Mouse (Mus musculus): ENCODE data around the gene Dock4.

The Dock4 gene

DNA sequence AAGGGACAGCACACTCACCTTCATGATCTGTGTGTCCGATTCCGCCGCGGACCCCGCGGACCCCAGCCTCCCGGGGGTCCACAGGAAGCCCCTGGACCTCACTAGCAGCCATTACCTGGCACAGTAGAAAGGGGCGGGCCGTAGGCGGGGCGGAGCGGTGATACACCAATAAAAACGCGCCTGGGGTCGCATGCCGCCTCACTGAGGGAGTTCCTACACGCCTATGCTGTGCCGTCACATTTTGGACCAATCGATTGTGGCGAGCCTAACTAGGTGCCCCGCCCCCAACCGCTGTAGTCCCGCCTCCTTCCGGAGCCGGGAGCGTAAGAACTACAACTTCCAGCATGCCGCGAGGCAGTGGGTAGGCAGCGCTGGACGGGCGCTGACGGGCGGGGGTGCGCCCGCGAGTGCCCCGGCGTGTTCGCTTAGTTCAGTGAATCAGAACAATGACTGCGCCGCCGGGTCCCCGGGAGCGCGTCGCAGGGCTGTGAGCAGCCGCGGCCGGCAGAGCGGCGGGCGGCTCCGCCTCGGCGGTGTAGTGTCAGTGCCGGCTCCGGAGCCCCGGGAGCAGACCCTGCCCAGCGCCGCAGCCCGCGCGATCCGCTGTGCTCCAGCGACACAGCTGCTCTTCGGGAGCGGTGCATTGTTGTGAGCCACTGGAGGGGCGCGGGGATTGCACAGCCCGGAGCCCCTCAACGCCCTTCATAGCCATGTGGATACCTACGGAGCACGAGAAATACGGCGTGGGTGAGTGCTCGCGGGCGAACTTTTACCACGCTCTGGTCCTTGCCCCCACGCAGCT, at the start of gene Dock4, which contains the start of gene Zfp277:
Gene Dock4 (plus strand): TSS at position 305 of the 802 bp plus-strand sequence.
Gene Zfp277 (minus strand): TSS at position 255 of the 802 bp plus-strand sequence.
- DNase-seq (ENCODE audit: low read depth): peak; percentile 99

DNA sequence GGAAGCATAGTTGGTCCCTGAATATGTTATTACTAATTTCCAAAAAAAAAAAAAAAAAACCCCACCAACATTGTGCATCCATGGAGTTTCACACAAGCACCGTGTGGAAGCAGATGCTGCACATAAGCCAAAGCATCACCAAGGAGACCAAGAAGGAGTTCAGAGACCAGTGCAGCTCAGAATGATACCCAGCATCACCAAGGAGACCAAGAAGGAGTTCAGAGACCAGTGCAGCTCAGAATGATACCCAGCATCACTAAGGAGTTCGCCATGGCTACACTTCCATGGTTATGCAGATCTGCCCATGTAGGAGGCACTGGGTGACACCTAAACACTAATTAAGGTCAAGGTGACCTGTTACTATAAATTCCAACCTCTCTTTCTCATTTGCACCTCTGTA, 46.8 kb upstream of the Dock4 start:
- DNase-seq (ENCODE audit: low read depth): no peak

DNA sequence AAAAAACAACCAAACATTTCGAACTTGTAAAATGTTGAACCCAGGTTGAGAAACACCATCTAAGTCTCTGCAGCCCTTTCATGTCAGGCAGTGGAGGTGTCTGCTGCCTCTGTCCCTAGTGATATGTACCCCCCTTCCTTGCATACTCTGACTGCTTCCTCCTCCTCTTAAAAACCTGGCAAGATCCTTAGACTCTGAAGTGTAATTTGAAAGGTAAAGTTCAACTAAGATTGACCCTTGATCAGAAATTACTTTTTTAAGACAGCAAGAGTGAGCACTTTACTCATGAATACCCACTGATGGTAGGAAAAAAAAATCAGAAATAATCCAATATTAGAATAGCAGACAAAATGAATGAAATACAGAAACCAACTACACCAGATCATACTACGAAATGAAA, 46.4 kb upstream of the Dock4 start:
- no peak for DNase-seq (ENCODE audit: low read depth)

DNA sequence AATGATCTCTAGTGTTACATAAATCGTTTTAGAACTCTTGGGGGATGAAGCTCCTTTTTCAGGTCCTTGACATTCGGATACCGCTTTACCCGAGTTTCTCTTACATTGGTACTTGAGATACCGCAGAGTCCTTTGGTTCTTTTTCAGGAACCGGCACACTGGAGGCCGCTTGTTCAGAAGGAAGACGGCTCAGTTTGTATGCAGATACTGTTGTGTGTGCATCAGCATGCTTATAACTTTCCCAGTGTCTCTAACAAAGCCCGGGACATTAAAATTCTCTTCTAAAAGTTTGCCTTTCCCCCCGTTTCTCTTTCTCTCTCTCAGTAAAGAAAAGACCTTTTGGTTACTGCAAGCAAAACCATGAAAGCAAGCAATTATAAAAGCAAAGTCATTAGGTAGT, 45.9 kb upstream of the Dock4 start:
- no peak for DNase-seq (ENCODE audit: low read depth)

DNA sequence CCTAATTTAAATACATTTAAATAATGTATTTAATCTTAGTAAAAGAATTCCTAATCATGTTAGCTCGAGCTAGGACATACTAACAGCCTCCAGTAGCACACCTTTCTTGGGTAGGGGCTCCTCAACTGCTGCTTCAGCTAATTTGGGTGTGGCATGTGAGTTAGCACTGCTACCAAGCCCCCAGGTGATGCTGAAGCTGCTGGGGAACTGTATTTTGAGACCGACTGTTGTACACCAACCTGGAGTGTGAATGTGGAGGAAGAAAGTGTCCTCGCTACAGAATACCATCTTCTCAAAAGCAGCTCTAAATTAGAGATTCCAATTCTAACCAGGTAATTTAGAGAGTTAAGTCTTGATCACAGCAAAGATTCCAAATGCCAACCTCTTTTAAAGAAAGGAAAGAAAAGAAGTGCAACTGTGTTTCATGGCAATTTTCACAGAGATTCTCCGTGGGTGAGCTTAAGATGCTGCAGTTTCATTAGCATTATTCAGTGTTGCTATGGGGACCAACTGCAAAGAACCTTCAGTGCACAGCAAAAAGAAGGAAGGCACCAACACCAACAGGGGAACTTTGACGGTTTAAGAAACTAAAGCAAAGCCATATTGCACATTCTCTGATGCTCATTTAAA, 31.0 kb upstream of the Dock4 start:
- DNase-seq (ENCODE audit: low read depth): no peak

DNA sequence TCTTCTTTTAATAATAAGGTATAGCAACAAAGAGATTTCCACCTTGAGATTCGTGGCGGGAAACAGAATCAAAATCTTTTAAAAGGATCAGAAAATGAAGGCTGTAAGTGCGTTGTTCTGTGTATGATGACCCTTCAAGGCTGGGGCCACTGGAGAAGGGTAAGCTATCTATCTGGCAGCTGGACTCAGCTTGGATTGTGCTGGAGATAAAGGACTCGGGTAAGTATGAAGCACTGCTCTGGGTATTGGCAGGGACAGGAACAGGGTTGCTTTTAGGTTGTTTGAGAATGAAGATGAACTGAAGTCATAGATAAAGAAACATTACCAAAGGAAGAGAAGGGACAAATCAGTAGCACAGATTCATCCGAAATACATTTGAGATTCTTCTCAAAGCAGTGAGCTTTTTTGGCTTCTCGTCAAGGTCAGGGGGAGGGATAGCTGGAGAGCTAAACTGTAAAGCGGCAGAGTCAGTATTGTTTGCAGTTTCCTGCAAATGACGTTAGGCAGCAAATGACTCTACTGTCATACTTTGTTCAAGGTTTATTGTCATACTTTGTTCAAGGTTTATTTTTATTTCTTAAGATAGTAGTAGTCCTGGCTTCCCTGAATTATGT, 30.3 kb upstream of the Dock4 start:
- DNase-seq (ENCODE audit: low read depth): no peak

DNA sequence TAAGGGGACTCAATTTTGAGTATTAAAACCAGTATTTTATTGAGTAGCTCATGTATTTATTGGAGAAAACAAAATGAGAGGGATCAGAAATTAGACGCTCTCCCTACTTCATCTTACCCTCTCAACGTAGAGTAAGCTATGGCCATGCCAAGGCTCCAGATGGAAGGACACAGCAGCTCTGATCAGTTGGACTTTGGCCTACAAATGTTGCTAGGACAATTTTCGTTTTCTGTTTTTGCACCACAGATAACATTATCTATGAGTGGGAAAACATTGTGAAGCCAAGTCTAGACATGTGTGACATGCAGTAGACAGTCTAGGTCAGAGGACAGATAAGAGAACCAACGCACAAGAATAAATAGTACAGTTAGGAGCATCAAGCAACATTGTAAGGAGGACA, 28.5 kb upstream of the Dock4 start:
- DNase-seq (ENCODE audit: low read depth): no peak

DNA sequence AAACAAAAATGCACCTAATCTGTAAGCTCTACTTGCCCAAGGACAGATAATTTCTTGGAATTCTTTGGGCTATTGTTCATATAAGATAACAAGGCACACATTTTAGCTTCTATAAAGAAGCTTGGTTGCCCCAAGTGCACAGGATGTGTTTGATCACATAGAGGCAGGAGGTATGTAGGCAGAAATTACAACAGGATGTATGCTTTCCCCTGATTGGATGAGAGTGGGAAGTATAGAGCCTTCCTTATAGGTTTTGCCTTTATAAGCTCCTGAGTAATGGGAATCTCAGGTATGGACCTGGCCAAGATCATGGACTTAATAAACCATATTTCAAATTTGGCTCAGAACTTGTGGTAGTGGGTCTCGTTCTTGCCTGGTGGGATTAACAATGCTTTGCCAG, 20.8 kb upstream of the Dock4 start:
- DNase-seq (ENCODE audit: low read depth): no peak

DNA sequence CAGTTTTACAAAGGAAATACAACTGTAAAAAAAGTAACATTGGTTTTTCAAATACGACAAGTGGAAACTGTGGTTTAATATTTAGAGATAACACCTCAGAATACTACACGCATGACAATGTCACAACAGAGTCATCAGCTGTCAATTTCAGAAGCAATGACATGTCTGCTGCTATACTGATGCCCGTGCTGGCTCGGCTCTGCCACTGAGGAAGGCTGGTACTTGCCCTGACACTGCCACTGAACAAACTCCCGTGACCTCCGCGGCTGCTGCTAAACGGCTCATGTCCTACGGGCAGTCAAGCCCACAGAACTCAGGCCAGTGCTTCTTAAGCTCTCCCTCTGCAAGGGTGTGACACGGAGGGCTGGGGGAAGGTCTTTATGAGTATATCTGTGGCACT, 18.1 kb upstream of the Dock4 start:
- peak; percentile 33 for DNase-seq (ENCODE audit: low read depth)

DNA sequence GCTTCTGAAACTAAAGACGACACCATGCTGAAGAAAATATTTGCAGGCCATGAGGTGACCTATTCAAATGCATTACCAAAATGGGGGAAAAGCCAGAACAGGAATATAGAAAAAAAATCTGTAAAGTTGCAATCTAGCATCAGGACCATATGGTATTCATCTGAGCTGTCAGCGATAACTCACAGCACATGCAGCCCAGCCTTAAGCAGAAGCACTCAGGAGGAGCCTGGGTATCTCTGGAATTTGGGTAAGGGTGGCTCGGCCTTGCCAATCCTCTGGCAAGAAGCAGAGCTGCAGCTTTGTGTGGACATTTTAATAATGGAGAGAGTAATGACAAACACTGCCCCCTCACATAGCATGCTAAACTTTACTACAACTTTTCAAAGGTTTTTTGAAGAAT, 15.8 kb upstream of the Dock4 start:
- DNase-seq (ENCODE audit: low read depth): no peak

DNA sequence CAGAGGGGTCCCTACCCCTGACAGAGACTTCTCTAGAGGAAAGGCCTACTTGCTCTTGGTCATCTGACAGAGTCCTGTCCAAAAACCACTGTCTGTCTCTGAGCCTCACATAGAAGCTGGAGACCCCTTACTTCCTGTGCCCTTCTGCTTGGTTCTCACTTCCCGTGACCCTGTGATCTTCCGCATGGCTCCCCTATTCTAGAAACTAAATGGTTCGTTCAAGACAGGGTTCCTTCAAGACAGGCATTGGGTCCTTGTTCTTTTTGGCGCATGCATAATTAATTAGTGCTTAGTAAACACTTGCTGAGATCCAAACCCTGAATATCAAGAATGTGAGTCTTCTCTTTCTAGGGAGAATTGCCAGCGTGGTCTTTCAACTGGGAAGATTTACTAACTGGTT, 14.7 kb upstream of the Dock4 start:
- no peak for DNase-seq (ENCODE audit: low read depth)

DNA sequence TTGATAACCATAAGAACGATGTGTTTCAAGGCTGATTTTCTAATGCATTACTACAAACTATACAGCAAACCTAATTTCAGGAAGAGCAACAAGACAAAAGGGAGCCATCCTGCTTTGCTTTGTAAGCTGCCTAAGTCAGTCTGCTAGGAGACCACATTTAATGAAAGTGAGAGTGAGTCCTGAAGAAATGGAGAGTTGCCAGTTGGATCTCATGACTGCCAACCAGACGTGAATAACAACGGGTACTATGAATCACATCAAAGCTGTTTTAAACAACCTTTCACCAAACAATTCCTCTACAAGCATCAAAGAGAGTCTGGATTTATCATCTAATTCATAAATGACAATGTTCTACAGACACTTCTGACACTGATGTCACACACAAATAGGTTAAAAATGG, 11.7 kb upstream of the Dock4 start:
- DNase-seq (ENCODE audit: low read depth): no peak

DNA sequence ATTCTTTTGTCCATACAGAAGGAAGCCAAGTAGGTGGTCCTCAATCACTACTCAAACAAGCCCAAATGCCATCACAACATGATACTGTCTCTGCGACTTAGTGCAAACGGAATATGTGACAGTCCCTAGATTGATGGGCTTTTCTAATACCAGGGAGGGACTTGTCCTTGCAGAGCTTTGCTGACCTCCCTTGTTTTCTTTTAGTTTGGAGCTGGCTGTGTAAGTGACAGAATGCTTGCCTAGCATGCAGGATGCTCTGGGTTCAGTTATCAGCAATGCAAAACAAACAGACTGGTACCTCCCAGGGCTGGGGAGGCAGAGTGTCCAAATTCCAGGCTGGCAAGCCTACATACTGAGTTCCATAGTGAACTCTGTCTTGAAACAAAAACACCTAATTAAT, 7.7 kb upstream of the Dock4 start:
- DNase-seq (ENCODE audit: low read depth): no peak

DNA sequence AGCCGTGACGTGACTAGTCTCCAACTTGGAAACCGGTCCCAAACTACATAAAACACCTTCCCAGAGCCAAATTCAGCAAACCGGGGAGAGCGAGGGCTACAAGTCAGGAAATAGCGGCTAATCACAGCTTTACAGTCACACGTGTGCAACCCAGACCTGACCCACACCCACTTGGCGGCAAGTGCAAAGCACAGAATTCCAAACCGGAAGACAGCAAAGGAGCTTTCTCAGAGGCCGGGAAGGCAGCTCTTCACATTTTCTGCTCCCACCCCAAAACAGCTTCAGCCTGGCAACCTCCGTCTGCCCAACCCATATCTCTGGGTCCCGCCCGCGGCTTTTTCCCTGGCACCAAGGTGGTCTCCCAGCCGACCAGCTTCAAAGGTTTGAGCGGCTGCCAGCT, 546 bp upstream of the Dock4 start:
- no peak for DNase-seq (ENCODE audit: low read depth)

DNA sequence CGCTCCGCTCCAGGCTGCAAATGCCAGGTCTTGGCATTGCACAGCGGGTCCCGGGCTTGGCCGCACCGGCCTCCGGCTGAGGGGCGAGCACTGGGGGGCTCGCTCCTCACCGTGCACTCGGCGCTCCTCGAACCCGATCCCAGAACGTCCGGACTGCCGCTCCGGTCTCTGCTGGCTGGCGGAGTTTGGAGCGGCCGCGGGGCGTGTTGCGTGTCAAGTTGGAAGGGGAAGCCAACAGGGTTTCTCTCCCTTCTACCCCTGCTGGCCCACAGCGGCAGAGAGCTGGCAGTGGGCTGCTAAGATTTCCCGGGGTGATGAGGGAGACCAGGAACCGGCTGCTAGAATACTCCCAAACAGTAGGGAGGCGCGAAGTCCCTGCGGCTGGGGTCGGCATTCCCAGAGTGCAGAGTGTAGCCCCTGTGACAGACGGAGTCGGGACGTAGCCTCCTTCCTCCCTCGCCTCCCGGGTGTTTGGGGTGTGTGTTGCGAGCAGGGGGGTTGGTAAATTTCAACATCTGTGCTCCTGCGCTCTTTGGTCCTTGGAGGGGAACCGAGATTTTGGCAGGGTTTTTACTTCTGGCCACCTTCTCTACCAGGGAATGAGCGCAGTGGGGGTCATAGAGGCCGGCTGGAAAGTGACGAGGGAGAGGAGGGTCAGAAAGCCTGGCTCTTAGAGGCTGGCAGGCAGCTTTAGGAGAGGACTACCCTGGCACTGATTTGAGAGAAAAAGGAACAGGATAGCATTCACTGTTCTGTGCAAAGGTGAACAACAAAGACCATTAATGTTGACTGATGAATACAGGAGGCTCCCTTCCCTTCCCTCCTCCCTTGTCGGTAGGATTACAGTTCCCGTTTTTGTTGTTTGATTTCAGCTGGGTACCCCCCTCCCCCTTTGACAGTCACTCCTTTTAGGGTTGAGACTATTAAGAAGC, 964 bp downstream of the Dock4 start:
- DNase-seq (ENCODE audit: low read depth): peak; percentile 28

DNA sequence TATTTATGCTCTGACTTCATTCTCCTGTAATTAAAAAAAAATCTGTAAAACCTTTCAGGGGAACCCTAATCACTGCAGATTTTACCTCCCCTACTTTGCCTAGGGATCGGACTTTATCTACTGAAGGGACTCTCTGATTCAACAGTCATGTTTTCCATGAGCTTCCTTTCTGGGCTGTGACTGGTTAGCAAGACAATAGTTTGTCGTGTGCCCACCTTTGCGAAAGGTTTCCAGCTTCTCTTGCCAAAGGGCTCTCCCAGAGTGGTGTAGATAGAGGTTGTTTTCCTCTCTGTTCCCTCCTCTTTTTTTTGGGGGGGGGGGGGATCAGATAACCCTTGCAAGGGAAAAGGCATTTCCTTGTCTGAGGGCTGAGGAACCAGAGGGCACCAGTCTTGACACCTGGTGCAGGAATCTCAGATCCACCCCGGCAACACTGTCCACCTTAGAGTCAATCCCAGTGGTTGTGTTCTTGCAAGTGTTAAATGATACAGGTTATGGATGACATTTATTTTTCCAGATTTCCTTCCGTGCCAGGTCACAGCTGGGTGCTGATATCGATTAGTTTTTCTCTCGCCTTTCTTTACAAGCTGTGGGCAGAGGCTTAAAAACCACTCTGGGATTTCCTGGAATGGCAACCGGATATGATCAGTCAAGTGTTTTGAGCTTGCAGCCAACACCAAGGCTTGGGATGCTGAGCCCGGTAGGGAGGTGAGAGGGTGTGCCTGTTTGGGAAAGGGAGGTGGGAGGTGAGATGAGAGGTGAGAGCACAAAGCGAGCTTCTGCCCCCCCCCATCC, 2.0 kb downstream of the Dock4 start:
- no peak for DNase-seq (ENCODE audit: low read depth)

DNA sequence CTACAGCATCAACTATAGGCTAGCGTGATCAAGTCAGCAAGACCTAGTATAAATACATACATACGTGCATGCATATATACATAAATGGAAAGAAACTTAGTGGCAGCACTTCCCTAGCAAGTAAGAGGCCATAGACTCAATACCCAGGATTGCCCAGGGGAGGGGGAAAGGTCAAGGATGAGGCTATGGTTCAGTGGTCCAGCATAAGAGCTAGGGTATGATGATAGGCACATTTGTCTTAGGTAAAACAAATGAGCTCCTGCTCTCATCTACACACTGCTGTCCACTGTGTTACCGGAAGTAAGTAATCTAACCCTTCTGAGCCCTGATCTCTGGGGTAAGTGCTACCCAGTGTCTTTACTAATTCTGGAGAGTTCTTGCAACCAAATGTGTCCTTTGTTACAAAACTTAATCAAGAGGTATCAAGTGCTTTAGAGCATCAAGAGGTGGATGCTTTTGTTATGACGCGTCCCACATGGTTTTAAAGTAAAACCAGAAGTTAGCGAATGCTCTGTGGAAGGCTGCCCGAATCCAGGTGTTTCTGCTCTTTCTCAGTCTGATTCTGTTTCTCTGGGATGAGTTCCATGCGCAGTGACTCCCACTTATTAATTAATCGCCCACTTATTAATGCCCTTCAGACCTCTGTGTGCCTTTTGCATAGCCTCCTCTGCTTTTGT, 3.5 kb downstream of the Dock4 start:
- DNase-seq (ENCODE audit: low read depth): no peak

DNA sequence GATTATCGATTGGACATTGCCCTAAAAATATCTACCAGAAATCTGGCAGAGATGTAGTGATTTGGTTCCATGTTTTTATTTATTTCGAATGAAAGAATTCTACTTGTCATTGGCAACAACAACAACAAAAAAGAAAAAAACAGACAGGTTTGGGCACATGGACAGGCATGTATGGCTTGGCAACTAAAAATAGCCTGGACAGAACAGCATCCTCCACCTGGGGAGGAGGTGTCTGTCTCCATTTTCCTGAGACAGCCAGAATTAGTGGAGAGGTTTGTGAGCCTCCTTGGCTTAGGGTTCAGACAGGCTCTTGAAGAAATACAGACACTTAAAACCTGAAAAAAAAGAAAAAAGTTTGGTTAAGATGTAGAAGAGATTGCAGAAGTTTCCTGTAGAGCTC, 10.8 kb downstream of the Dock4 start:
- DNase-seq (ENCODE audit: low read depth): no peak

DNA sequence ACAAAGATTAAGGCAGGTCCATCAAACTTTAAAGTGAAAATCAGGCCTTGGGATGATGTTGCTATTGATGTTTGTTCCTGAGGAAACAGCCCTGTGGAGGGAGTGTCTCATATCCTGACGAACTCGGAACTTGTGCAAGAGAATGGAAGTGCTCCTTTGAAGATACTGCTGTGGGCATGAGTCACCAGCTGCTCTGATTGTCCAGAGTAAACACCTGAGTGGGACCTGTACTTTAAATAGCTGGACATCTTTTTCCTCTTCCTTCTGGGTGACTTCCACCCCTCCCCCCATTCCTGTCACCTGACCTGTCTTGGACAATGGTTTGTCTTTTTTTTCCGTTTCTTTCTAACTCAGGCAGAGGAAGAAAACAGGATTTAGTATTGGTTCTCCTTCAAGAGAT, 13.2 kb downstream of the Dock4 start:
- DNase-seq (ENCODE audit: low read depth): peak; percentile 85

DNA sequence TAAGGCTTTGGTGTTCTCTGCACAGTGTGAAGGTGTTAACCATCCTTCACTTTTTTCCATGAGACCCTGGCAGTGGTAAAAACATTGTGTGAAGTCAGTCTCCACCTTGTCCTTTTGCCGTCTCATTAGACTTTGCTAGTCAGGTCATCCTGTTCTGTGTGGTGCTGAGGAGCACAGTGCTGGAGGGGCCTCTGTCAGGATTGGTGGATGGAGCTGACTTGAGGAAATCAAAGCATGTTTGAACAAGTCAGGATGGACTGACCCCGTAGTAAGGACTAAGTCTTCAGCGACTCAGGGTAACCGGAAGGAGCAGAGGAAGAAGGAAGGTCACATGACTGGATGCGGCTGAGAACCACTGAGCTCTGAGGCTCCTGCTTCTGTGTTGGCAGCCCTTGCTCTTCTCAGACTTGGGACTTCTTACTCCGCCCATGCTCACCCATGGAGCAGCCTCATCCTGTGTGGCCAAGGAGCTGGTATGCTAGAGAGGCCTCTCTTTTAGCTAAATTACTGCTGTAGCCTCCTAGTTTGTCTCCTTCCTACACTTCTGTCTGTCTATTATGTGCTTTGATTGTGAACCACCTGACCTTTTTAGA, 14.0 kb downstream of the Dock4 start:
- DNase-seq (ENCODE audit: low read depth): peak; percentile 33

All from 416B (cell line).